Mouse (Mus musculus): ENCODE measurements around the gene Phospho1.

The Phospho1 gene

GRCm38 (mm10) chr11:95824071-95824876 is at the start of gene Phospho1:
Gene Phospho1 (plus strand): TSS chr11:95824499.
- peak; percentile 85 for DNase-seq (ENCODE audit: low spot score)

GRCm38 (mm10) chr11:95777323-95778297 is 46.7 kb upstream of the Phospho1 start:
- peak; percentile 62 for DNase-seq (ENCODE audit: low spot score)

- peak; percentile 36 for DNase-seq (ENCODE audit: low spot score)
Observed at GRCm38 (mm10) chr11:95778831-95779251, 45.5 kb upstream of the Phospho1 start.

- no peak for DNase-seq (ENCODE audit: low spot score)
Observed at GRCm38 (mm10) chr11:95779366-95779765, 44.9 kb upstream of the Phospho1 start.

- no peak for DNase-seq (ENCODE audit: low spot score)
Observed at GRCm38 (mm10) chr11:95780480-95780879, 43.8 kb upstream of the Phospho1 start.

GRCm38 (mm10) chr11:95781557-95781956 is 42.7 kb upstream of the Phospho1 start:
- no peak for DNase-seq (ENCODE audit: low spot score)

GRCm38 (mm10) chr11:95783457-95783856 is 40.8 kb upstream of the Phospho1 start:
- DNase-seq (ENCODE audit: low spot score): no peak

- no peak for DNase-seq (ENCODE audit: low spot score)
Observed at GRCm38 (mm10) chr11:95783958-95784357, 40.3 kb upstream of the Phospho1 start.

- peak; percentile 29 for DNase-seq (ENCODE audit: low spot score)
Observed at GRCm38 (mm10) chr11:95785675-95786074, 38.6 kb upstream of the Phospho1 start.

- no peak for DNase-seq (ENCODE audit: low spot score)
Observed at GRCm38 (mm10) chr11:95786511-95786910, 37.8 kb upstream of the Phospho1 start.

GRCm38 (mm10) chr11:95789451-95789891 is 34.8 kb upstream of the Phospho1 start:
- DNase-seq (ENCODE audit: low spot score): no peak

- no peak for DNase-seq (ENCODE audit: low spot score)
Observed at GRCm38 (mm10) chr11:95791787-95792186, 32.5 kb upstream of the Phospho1 start.

- no peak for DNase-seq (ENCODE audit: low spot score)
Observed at GRCm38 (mm10) chr11:95792950-95793509, 31.3 kb upstream of the Phospho1 start.

GRCm38 (mm10) chr11:95794201-95794600 is 30.1 kb upstream of the Phospho1 start:
- DNase-seq (ENCODE audit: low spot score): no peak

GRCm38 (mm10) chr11:95795582-95795981 is 28.7 kb upstream of the Phospho1 start:
- DNase-seq (ENCODE audit: low spot score): no peak

GRCm38 (mm10) chr11:95805010-95805409 is 19.3 kb upstream of the Phospho1 start:
- no peak for DNase-seq (ENCODE audit: low spot score)

- DNase-seq (ENCODE audit: low spot score): peak; percentile 41
Observed at GRCm38 (mm10) chr11:95805527-95805926, 18.8 kb upstream of the Phospho1 start.

GRCm38 (mm10) chr11:95807884-95808283 is 16.4 kb upstream of the Phospho1 start:
- no peak for DNase-seq (ENCODE audit: low spot score)

- DNase-seq (ENCODE audit: low spot score): peak; percentile 71
Observed at GRCm38 (mm10) chr11:95808448-95809011, 15.8 kb upstream of the Phospho1 start.

- DNase-seq (ENCODE audit: low spot score): no peak
Observed at GRCm38 (mm10) chr11:95809603-95810002, 14.7 kb upstream of the Phospho1 start.

- no peak for DNase-seq (ENCODE audit: low spot score)
Observed at GRCm38 (mm10) chr11:95810828-95811227, 13.5 kb upstream of the Phospho1 start.

- no peak for DNase-seq (ENCODE audit: low spot score)
Observed at GRCm38 (mm10) chr11:95811741-95812140, 12.6 kb upstream of the Phospho1 start.

Measured in spleen, adult 12 weeks (tissue).